Mouse (Mus musculus): ENCODE results near the gene Bhlhe41.

Gene Bhlhe41

GRCm38 (mm10) chr6:145872010-145872409 lies 6.7 kb upstream of the Bhlhe41 start:
- no peak for DNase-seq (ENCODE audit: low spot score in 2 of 2)

- DNase-seq (ENCODE audit: low spot score in 2 of 2): no peak
These were observed 5.6 kb upstream of the Bhlhe41 start for GRCm38 (mm10) chr6:145870991-145871390.

GRCm38 (mm10) chr6:145867111-145867510 lies 1.8 kb upstream of the Bhlhe41 start:
- no peak for DNase-seq (ENCODE audit: low spot score in 2 of 2)

- peak; percentile 29 to 37 for DNase-seq (ENCODE audit: low spot score in 2 of 2)
These were observed 811 bp upstream of the Bhlhe41 start for GRCm38 (mm10) chr6:145865886-145866851.

GRCm38 (mm10) chr6:145864171-145864570 lies 1.2 kb downstream of the Bhlhe41 start:
- DNase-seq (ENCODE audit: low spot score in 2 of 2): no peak

GRCm38 (mm10) chr6:145863065-145863971 lies 2.0 kb downstream of the Bhlhe41 start:
- peak; percentile 39 to 53 for DNase-seq (ENCODE audit: low spot score in 2 of 2)

GRCm38 (mm10) chr6:145862739-145863064 lies 2.7 kb downstream of the Bhlhe41 start:
- DNase-seq (ENCODE audit: low spot score in 2 of 2): peak in 1 of 2 experiments; percentile 19

GRCm38 (mm10) chr6:145862321-145862720 lies 3.0 kb downstream of the Bhlhe41 start:
- DNase-seq (ENCODE audit: low spot score in 2 of 2): no peak

- no peak for DNase-seq (ENCODE audit: low spot score in 2 of 2)
These were observed 3.7 kb downstream of the Bhlhe41 start for GRCm38 (mm10) chr6:145861462-145862227.

GRCm38 (mm10) chr6:145860350-145860749 lies 5.0 kb downstream of the Bhlhe41 start:
- peak; percentile 53 to 59 for DNase-seq (ENCODE audit: low spot score in 2 of 2)

GRCm38 (mm10) chr6:145858414-145858813 lies 6.9 kb downstream of the Bhlhe41 start:
- no peak for DNase-seq (ENCODE audit: low spot score in 2 of 2)

GRCm38 (mm10) chr6:145857428-145857827 lies 7.9 kb downstream of the Bhlhe41 start:
- DNase-seq (ENCODE audit: low spot score in 2 of 2): no peak

- DNase-seq (ENCODE audit: low spot score in 2 of 2): peak; percentile 78 to 85
These were observed 9.4 kb downstream of the Bhlhe41 start for GRCm38 (mm10) chr6:145855720-145856551.

GRCm38 (mm10) chr6:145854756-145855155 lies 10.6 kb downstream of the Bhlhe41 start:
- DNase-seq (ENCODE audit: low spot score in 2 of 2): no peak

GRCm38 (mm10) chr6:145853356-145854079 lies 11.8 kb downstream of the Bhlhe41 start:
- DNase-seq (ENCODE audit: low spot score in 2 of 2): no peak

GRCm38 (mm10) chr6:145852708-145853107 lies 12.7 kb downstream of the Bhlhe41 start:
- DNase-seq (ENCODE audit: low spot score in 2 of 2): no peak

- no peak for DNase-seq (ENCODE audit: low spot score in 2 of 2)
These were observed 13.4 kb downstream of the Bhlhe41 start for GRCm38 (mm10) chr6:145851956-145852355.

- no peak for DNase-seq (ENCODE audit: low spot score in 2 of 2)
These were observed 14.6 kb downstream of the Bhlhe41 start for GRCm38 (mm10) chr6:145850789-145851188.

- DNase-seq (ENCODE audit: low spot score in 2 of 2): no peak
These were observed 17.7 kb downstream of the Bhlhe41 start for GRCm38 (mm10) chr6:145847661-145848060.

- no peak for DNase-seq (ENCODE audit: low spot score in 2 of 2)
These were observed 18.4 kb downstream of the Bhlhe41 start for GRCm38 (mm10) chr6:145846948-145847347.
